Mouse (Mus musculus) retina, embryonic 14.5 days (tissue): Measurements from ENCODE around the gene Ltv1.

Experiments
- DNase-seq: peaks from one replicate; pipeline ENCODE4 v3.0.0-alpha.2; 2015; ENCODE audit warnings: low spot score

The Ltv1 gene

GRCm38 (mm10) chr10:13192731-13193351 is at the start of gene Ltv1:
Gene Ltv1 (minus strand): TSS chr10:13193168.
- peak; percentile 94 for DNase-seq

GRCm38 (mm10) chr10:13240431-13240830 is 47.5 kb upstream of the Ltv1 start:
- no peak for DNase-seq

- DNase-seq, result no peak
These were observed 45.2 kb upstream of the Ltv1 start for GRCm38 (mm10) chr10:13238188-13238587.

- no peak for DNase-seq
These were observed 43.9 kb upstream of the Ltv1 start for GRCm38 (mm10) chr10:13236866-13237265.

GRCm38 (mm10) chr10:13234503-13234902 is 41.5 kb upstream of the Ltv1 start:
- DNase-seq, result no peak

- DNase-seq, result peak; percentile 42
These were observed 41.0 kb upstream of the Ltv1 start for GRCm38 (mm10) chr10:13233941-13234340.

GRCm38 (mm10) chr10:13233143-13233622 is 40.2 kb upstream of the Ltv1 start:
- DNase-seq, result no peak

- DNase-seq, result peak; percentile 50
These were observed 39.6 kb upstream of the Ltv1 start for GRCm38 (mm10) chr10:13232443-13233142.

GRCm38 (mm10) chr10:13230716-13231115 is 37.7 kb upstream of the Ltv1 start:
- no peak for DNase-seq

GRCm38 (mm10) chr10:13225377-13226063 is 32.6 kb upstream of the Ltv1 start:
- no peak for DNase-seq

GRCm38 (mm10) chr10:13222135-13222534 is 29.2 kb upstream of the Ltv1 start:
- DNase-seq, result no peak

GRCm38 (mm10) chr10:13220061-13220460 is 27.1 kb upstream of the Ltv1 start:
- DNase-seq, result no peak

GRCm38 (mm10) chr10:13213956-13214355 is 21.0 kb upstream of the Ltv1 start:
- no peak for DNase-seq

- DNase-seq, result no peak
These were observed 19.9 kb upstream of the Ltv1 start for GRCm38 (mm10) chr10:13212829-13213228.

- no peak for DNase-seq
These were observed 19.4 kb upstream of the Ltv1 start for GRCm38 (mm10) chr10:13212326-13212725.

- DNase-seq, result no peak
These were observed 17.1 kb upstream of the Ltv1 start for GRCm38 (mm10) chr10:13209930-13210637.

GRCm38 (mm10) chr10:13209506-13209905 is 16.5 kb upstream of the Ltv1 start:
- no peak for DNase-seq

- DNase-seq, result no peak
These were observed 16.1 kb upstream of the Ltv1 start for GRCm38 (mm10) chr10:13209061-13209460.

GRCm38 (mm10) chr10:13201741-13202293 is 8.8 kb upstream of the Ltv1 start:
- no peak for DNase-seq

GRCm38 (mm10) chr10:13200862-13201261 is 7.9 kb upstream of the Ltv1 start:
- no peak for DNase-seq

GRCm38 (mm10) chr10:13199234-13199633 is 6.3 kb upstream of the Ltv1 start:
- no peak for DNase-seq

GRCm38 (mm10) chr10:13196872-13197507 is 4.0 kb upstream of the Ltv1 start:
- no peak for DNase-seq
